Mouse (Mus musculus) testis, postnatal 10 days (tissue): Measurements from ENCODE around the gene Hmcn2.

Source experiments
- DNase-seq: peaks from one replicate; pipeline ENCODE4 v3.0.0; 2021; ENCODE audit warnings: low spot score

The Hmcn2 gene

DNA sequence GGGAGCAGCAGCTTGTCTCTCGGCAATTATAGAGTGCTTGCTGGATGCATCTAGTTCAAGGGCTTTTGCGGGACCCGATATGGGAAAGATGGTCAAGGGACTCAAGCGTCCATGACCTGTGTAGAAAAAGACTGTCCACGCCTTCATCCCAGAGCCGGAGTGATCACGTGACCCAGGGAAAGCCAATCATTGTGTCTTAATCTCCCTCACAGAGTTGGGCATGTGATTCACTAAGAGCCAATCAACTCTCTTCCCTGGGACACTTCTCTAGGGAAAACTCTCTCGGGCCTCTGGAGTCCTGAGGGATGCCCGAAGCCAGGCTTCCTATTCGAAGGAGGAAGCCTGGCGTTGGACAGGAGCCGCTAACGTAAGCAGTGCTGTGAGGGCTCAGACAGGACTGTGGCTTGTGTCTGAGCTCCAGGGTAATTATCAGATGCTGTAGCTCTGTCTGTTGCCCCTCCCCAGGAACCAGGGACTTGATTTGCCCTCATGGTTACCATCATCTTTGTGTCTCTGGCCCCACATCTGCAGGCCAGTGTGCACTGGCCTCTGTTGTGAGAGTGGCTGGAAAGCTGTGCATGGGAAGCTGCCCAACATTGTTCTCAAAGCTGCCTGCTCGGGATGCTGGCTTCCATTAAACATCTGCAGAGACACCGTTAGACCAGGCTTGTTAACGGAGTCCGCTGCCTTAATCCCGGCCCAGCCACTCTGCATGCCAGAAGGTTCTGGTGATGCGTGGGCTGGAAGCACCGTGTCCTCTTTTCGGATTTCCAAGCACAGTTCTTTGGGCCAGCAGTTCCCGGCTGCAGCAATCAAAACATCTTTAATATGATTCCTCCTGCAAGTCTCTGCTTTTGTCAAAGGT lies 9.2 kb upstream of the Hmcn2 start:
- no peak for DNase-seq

DNA sequence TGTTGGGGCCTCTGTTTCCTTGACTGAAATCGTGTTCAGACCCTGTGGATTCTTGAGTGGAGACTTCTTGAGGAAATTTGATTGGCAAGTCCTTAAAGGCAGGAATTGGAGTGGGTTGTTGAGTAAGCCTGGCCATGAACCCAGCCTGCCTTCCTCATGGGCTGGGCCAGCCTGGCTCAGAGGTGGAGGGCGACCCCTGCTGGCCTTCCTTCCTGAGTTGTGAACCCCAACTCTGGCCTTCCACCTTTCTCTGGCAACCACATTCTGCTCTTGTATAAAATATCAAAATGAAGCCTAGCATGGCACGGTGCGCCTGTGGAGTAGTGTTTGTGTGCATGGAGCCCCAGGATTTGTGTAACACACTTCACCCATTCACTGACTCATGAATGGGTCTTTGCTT lies 8.5 kb upstream of the Hmcn2 start:
- peak; percentile 70 for DNase-seq

DNA sequence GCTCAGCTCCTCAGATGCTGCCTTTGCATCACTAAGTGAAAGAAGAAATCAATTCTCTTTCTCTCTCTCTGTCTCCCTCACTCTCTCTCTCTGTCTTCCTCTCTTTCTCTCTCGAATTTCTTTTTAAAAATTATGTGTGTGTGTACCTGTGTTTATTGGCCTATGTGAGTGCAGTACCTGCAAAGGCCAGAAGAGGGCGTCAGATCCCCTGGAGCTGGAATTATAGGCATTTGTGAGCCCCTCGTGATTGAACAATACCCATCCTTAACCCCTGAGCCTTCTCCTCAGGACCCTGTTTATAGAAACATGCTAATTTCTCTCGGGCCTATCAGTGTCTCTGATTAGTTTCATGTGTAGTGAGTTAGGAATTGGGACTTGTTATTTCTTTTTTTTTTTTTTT lies 6.0 kb upstream of the Hmcn2 start:
- no peak for DNase-seq

DNA sequence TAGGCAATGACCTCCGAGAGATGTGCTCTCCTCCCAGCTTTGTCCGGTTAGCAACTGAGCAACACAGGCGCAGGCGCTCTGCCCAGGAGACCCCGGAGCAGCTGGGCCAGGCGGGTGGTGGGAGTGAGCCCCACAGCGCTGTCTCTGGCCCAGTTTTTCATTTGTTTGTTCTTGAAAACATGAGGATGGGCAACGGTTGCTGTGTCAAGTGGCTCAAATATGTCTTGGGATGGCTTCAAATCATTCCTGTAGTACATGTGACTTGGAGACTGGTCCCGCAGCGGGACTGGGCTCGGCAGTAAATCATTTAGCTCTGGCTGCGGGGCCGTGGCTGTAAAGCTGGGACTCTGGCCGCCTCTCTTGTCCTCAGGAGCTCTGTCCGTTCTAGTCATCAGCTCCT lies 4.7 kb upstream of the Hmcn2 start:
- no peak for DNase-seq

DNA sequence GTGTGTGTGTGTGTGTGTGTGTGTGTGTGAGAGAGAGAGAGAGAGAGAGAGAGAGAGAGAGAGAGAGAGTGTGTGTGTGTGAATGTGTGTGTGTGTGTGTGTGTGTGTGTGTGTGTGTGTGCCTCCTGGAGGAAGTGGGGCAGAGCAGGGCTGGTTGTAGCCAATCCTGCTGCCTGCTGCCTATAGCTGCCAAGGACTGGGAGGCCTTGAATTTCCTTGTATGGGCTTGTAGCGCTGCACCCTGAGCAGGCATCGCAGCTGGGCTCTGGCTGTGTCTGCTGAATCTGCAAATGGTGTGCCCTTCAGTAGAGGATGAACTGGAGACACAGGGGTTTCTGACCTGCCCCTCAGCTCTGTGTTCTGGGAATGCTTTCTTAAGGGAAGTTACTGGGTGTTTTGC lies 3.9 kb downstream of the Hmcn2 start:
- DNase-seq, result no peak

DNA sequence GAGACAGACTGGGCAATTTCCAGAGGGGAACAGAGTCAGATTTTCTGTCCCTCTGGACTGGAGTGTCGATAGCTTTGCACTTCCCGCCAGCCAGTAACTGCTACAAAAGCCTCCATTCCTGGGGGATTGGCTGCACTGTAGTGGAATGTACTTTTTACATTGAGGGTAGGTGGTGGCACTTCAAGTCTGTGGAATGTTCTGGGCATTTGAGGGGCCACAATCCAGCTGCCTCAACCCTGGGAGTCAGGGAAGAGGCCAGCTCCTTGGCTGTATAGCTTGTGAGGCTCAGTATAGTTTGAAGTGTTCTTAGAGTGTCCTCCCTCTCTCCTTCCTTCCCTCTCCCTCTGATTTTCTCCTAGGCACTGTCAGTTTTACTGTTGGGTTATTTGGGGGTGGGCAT lies 5.0 kb downstream of the Hmcn2 start:
- no peak for DNase-seq

DNA sequence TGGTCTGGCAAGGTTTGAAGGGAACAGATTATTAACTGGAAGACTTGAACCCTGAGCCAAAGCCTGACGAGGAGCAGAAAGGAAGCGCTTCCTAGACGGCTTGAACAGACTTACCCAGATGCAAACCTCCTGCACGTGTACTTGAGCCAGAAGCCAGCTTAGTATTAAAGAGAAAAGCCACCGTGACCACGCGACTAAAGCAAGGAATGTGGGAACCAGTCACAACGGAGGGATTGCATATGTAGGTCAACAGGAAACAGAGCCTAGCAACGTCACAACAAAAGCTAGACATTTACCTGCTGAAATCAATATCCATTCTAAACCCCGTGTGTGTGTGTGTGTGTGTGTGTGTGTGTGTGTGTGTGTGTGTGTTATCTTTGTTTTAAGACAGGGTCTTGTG lies 13.0 kb downstream of the Hmcn2 start:
- no peak for DNase-seq

DNA sequence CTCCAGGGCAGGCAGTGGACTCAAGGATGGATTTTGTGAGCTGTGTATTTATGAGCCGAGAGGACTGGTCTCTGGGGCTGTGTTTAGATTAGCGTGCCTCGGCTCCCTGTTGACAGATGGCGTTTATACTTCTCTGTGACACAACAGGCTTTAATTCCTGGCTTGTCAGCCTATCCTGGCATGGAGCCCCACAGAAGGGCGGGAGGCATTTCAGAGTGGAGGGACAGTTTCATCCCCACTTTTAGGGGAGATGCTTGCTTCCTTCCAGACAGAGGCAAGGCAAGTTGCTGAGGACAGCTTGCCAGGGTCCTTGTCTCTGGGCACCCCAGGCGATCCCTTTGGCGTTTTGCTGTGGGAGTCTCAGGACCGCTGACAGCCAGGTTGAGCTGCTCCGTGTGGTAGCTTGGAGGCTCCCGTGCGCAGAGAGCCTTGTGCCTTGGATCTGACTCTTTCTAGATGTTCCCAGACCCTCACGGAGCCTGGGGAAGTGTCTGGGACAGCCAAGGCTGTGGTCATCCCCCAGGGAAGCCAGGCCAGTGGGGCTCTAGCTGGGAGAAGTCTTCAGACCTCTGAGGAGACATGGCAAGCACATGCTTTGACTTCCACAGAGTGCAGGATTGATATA lies 23.6 kb downstream of the Hmcn2 start:
- DNase-seq, result no peak

DNA sequence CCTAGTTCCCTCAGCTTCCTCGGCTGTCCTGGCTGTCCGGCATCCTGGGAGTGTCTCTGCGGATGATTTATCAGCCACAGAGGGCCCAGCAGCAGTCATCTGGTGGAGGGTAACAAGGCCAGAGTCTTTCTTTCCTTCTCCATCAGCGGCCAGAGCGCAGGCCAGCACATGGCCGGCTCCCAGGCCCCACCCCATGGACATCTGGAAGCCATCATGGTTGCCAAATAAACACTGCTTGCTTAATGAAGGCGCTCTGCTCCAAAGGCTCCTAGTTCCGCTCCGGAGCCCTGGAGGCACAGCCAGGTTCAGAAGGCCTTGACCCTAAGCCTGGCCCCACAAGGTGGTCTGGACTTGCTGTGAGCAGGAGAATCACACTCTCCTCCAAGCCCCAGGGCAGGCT lies 25.6 kb downstream of the Hmcn2 start:
- peak; percentile 63 for DNase-seq

DNA sequence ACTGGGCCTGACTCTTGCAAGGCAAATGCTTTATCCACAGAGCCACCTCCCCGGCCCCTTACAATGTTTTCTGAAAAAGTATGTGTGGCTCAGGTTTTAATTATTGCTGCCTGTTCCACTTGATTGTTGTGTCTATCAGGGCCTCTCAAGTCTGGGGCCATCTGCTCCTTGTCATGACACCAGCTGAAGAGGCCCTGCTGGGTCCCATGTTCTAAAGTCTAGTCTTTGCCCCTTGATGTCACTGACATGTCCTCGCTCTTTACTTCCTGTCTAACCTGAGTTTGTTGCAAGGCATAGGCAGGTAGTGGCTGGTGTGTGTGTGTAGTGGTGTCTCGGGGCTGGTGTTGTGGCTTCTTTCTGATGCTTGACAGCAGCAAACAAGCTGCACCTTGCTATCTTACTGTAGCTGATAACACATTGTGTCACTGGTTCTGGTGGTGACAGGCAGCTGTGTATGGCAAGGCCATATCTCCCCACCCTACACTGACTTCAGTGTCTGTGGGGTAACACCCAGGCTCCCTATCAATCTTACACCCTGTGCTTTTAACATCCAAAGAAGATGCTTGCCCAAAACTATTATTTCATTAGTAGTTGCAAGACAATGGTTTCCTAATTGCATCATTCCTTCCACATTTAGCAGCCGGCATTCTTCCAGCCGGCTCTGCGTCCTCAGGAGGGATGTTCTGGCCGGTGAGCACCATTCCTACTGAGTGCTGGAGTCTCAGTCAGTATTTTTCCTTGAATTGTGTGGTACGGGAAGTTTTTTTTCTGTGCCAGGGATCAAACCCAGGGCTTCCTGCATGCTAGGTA lies 27.7 kb downstream of the Hmcn2 start:
- DNase-seq, result no peak

DNA sequence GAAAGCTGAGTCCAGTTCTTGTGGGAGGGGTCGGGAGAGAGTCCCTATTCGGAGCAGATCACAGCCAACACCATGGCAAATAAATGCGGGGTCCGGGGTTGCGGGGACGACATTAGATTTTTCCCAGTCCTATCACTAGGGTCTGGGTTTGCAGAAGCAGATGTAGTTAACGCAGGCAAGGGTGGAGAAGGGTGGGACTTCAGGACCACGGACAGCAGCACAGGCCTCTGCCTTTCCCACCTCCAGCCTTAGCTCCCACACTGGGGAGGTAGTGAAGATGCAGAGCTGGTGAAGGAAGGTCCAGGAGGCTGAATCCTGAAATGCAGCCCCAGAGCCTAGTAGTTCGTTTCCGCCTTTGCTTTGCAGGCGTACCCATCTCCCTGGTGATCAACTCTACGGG lies 31.9 kb downstream of the Hmcn2 start:
- DNase-seq, result peak; percentile 83

DNA sequence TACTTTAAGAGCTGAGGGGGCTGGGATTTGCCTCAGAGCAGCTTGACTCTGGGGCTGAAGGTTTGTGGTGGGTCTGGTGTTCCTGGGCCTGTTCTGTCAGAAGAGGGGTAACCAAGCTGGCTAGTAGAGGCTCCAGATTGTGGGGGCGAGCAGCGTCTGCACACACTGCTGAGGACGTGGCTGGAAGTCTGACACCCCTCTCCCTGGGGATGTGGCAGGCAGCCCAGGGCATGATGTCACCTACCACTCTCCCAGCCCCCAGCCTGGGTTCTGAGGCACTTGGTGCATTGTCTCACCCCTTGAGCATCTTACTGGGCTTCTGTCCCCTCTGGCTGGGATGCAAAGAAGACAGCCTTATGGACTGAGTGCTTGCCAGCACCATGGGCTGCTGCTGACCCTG lies 34.2 kb downstream of the Hmcn2 start:
- no peak for DNase-seq

DNA sequence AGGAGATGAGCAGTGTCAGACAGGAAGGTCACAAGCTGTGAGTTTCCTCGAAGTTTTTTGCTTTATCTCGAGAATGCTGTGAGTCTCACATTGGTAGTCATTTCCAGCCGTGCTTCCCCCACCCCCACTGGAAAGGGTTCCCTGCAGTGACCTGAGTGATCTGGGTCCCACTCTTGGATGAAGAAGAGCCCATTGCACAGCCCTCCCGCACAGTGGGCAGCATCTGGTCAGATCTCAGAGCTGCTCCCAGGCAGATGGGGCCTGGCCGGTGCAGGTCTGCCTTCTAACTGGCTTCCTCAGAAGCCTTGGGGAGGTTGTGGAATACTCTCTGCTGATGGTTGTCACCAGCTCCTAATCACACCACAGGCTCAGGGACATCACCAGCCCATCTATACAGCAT lies 34.6 kb downstream of the Hmcn2 start:
- DNase-seq, result no peak

DNA sequence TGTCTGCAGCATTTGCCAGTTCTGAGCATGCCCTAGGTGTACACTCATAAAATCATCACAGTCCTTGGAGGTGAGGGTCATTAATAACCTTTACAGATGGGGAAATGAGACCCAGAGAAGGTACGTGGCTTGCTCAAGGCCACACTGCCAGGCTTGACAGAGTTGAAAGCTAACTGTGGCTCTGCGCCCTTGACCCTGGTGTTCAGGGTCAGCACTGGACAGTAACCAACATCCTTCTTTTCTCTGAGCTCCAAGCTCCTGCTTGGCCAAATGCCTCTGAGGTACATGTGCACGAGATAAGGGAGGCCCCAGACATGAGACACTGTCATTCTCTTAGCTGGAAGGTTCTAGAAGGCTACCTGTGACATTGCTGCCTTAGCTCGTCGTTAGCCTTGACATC lies 42.6 kb downstream of the Hmcn2 start:
- DNase-seq, result no peak

DNA sequence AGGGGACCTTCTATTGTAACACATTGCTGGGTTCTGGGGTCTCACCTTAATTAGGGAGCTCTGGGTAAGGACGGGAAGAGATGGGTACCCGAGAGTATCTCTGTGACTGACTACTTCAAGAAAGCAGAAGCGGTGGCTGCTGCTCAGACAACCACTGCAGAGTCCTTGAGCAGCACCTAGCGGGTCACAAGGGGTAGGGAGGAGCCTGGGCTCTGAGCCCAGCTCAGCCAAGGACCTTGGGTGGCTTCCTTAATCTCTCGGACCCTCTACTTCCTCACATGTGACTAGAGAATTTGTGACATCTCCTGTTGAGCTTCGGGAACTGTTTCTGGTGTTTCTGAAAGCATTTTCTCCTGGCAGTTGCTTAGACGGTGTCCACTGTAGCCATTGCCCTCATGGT lies 45.1 kb downstream of the Hmcn2 start:
- DNase-seq, result no peak

DNA sequence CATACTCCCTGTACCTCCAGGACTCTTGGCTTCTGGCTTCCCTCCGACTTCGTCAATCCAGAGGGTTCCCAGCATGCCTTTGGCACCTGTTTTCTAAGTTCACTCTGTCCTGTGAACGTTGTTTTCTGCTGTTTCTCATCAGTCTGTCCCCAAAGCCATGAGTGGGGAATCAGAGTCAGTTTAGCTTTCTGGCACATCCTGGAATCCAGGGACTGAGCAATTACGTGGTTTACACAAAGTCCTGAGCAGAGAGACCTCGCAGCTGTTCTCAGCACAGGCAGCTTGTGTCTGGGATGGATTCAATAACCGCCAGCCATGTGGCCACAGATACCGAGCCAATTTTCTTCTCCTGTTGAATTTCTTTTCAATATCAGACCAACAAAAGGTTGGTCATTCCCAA lies 53.0 kb downstream of the Hmcn2 start:
- DNase-seq, result no peak

DNA sequence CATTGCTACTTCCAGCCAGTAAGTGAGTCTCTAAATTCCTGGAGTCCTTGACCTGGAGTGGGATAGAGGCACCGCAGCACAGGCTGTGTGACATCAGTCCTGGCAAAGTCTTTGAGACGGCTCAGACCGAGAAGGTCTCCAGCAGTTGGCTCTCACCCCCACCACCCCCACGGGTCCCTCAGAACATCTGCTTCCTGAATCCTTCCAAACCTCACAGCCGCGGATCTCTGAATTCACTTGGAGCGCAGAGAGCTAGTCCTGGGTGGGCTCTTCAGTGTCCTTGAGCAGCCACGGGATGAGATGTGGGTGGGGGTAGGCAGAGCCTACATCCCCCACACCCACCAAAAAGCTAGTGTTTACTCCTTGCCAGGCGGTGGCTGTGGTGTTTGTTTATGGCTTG lies 57.2 kb downstream of the Hmcn2 start:
- DNase-seq, result peak; percentile 63

DNA sequence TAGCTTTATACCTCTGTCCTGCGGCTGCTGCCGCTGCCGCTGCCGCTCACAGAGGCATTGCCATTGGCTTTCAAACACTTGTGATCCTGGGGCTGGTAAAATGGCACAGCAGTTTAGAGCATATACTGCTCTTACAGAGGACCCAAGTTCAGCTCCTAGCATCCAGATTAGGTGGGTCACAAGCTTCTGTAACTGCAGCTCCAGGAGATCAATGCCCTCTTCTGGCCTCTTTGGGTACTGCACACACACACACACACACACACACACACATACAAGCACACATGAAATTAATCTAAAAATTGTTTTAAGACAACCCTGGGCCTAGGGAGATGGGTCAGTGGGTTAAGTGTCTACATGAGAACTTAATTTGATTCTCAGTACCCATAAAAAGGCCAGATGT lies 58.0 kb downstream of the Hmcn2 start:
- DNase-seq, result no peak

DNA sequence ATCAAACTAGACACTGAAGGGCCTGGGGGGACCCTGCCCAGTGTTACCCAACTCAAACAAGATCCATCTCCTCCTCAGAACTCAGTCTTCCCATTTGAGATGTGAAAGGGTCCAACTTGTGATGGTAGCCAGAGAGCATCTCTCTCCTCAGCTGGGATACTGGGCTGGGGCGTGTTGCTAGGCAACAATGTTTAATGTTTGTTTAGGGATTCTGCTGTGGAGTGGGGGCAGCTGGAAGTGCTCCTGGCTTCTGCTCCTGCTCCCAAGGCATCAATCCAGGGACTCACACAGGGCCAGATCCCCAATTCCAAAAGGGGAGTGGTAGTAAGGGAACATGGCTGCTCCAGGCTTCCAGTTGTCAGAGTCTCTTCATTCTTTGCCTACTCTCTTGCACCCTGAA lies 60.2 kb downstream of the Hmcn2 start:
- DNase-seq, result no peak

DNA sequence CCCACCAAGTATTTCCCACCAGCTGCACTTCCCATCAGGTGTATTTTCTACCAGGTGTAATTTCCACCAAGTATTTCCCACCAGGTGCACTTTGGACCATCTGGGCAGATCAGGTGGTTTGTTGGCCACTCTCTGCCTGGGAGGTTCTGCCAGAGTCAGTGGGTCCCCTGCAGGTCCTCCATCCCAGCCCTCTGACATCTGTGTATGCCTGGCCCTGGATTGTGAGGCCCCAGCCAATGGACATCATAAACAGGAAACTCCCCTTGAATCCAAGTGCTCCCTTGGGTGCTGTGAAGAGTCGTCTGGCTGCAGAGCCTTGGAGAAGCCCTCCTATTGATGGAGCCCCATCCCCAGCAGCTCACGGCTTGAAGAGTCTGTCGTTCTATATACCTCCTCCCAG lies 61.8 kb downstream of the Hmcn2 start:
- DNase-seq, result no peak

DNA sequence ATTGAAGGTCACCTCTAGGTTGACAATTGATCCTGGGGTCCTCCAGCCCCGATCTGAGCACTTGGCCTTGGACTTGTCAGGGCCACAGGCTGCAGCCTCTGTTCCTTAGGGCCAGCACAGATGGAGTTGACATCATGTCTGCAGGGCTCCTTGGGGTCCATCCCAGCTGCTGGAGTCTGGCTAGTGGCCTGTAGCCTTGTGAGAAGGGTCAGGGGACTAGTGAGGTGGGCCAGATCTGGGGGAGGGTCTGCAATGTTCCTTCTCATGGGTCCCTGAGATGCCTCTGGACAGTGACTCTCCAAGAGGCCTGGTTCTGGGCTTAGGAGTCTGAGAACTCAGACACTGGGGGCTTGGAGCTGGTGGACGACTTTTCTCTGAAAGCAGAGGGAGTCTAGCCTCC lies 63.3 kb downstream of the Hmcn2 start:
- DNase-seq, result no peak

DNA sequence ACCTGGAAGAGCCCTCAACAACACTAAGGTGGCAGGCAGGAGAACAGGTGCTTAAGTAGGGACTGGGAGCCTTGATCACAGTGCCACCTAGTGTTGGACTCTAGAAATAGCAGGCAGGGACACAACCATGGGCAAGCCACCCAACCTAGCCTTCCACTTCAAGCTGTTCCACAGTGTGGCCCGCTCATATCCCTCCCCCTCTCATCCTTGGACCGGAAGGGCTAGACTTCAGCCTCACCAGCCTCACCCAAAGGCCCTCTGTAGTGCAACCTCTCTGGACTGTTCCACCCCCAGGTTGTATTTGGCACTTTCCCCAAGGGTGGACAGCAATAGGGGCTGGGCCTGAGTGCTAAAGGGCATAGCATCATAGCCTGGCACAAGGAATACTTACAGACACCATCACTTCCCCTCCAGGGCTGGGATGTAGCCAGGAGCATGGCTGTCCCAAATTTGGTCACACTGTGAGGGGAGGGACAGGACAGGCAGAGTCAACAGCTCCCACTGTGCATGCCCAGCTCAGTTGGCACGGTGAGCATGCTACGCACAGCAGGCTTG lies 67.2 kb downstream of the Hmcn2 start:
- DNase-seq, result peak; percentile 64

DNA sequence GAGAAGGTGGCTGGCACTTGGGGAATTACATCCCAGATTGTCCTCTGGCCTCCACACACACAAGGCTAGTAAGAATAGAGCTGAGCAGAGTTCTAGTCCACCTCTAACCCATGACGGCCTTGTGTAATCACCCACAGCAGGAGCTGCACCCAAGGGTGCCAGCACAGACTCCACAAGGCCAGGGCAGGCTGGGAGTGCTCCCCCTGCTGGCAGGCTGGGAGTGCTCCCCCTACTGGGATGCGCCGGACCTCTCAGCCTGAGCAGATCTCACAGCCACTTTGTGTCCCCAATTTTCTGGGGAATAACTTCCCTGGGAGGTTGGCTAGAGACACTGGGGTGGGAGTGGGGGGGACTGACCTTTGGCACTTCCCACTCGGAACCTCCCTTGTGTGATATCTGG lies 68.7 kb downstream of the Hmcn2 start:
- peak; percentile 81 for DNase-seq
